Mouse (Mus musculus) adipose tissue, adult 10 weeks (tissue): ENCODE results near the gene Ndufa7. TPM values are rescaled to one million over a fixed set of nuclear protein-coding genes. Genes with fewer than 3 reads are reported as not detected.

Experiments used
- polyA plus RNA-seq: library from polyadenylated mRNA; stranded (reverse); fragments of 350-450 nt; fragmentation: Illumina TruSeq; extraction: RNeasy Lipid Tissue Mini Kit (QIAGEN cat#74804); gene quantifications from one replicate; pipeline ENCODE4 v1.2.3, GENCODE M21; 2014; ENCODE audit warnings: low read depth, low replicate concordance

The Ndufa7 gene
- 425 TPM for polyA plus RNA-seq

DNA sequence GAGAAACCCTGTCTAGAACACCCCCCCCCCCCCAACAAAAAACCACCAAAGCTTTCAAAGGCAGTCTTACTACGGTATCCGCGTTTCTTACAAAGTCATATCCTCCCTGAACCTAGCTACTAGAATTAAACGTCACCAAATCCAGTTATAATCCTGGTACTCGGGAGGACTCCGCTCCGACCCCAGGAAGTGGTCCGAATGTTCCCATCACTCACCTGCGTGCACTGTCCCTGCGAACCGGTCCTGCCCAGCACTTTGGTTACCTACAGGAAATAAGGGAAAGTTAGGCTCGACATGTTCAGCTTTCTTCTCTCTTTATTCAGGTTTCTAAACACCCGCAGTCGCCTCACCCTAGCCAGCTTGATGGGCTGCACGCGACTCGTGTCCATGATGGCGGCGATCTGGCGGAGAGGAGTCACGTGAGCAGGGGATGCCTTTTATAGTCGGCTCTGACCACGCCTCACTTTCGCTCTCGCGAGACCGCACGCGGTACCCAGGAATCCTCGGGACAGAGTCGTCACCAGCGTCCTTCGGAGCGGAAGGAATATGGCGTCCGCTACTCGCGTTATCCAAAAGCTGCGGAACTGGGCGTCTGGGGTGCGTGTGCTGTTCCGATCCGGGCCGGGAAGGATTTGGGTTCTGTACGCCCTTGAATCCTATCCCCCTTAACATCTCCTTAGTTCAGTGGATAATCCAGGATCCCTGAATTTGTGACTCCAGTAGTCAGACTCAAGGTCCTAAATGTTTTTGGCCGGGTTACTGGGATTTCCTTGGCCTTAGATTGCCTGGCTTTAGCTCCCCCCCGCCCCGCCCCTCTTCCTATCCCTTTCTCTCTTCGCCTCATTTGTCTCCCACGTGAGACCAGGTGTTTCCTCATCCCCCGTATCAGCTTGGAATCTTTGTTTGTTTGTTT, at the start of gene Ndufa7, which contains the start of gene Rps28:
Ndufa7 (plus strand) TSS at position 489 of the 913 bp plus-strand sequence.
Rps28 (minus strand) TSS at position 479 of the 913 bp plus-strand sequence.

DNA sequence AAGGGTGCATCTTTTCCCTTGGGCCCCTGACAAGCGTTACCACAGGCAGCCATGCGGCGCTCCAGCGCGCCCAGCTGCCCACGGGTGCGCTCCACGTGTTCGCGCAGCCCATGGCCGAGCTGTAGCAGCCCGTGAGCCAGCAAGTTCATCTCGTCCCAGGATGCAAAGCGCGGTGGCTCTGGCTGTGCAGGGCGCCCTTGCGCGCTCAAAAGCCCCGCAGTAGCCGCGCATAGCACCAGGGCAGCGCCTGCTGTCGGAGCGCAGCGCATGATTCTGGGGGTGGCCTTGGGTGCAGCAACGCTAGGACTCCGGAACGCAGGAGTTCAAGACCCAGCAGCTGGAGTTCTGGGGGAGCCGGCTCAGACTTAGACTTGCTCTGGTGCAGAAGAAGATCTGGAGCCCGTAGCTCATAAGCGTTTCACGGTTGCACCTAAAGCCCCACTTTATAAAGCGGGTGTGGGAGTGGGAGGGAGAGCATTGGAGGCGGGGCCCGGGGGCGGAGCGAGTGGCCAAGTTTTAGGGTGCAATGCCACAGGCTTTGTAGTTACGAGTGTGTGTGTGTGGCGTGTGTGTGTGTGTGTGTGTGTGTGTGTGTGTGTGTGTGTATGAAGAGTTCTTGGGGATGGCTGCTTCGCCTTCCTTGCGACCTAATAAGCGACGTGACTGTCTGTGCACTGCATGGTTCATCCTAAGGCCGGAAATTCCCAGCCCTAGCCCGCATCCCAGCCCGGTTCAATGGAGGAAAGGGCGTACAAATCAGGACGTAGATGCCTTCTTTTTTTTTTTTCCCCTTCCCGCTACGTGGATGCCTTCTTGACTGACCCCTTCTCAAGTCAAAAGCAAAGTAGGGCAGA, 43.0 kb upstream of the Ndufa7 start, which contains the start of gene Angptl4:
Angptl4 (minus strand) TSS at position 707 of the 854 bp plus-strand sequence.

DNA sequence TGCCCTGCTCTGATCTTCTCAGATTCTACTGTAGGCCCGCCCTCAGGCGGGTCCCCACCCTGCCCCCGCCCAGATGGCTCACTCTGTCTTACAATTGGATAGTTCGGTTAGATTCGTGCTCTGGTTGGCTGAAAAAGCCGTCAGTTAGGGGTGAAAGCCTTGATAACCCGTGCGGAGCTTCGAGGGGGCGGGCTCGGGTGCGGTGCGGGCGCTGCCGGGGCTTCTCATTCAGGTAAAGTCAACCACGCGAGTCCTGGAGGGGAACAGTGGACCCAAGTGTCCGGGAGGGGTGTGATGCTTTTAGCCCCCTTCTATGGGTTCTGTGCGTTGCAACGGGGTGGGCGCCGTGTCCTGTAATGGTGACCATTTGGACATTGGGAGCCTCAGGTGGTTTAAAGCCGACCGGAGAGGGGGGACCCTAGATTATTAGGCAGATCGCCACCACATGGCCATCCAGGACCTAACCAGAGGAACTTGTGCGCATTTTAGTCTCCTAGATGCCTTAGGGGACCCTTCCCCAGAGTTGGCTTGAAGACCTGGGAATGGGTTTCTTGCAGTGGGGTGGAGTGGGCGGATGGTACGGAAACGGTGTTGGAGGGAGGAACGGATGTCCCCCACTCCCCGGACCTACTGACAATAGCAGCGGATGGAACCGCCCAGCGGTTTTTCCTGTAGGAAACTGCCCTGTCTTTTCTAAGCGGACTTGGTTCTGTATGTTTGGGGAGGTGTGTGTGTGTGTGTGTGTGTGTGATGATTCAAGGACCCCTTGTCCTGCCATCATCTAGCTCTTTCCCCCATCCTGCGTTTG, 13.8 kb upstream of the Ndufa7 start, which contains the start of gene Kank3:
Kank3 (plus strand) TSS at position 186 of the 808 bp plus-strand sequence.

DNA sequence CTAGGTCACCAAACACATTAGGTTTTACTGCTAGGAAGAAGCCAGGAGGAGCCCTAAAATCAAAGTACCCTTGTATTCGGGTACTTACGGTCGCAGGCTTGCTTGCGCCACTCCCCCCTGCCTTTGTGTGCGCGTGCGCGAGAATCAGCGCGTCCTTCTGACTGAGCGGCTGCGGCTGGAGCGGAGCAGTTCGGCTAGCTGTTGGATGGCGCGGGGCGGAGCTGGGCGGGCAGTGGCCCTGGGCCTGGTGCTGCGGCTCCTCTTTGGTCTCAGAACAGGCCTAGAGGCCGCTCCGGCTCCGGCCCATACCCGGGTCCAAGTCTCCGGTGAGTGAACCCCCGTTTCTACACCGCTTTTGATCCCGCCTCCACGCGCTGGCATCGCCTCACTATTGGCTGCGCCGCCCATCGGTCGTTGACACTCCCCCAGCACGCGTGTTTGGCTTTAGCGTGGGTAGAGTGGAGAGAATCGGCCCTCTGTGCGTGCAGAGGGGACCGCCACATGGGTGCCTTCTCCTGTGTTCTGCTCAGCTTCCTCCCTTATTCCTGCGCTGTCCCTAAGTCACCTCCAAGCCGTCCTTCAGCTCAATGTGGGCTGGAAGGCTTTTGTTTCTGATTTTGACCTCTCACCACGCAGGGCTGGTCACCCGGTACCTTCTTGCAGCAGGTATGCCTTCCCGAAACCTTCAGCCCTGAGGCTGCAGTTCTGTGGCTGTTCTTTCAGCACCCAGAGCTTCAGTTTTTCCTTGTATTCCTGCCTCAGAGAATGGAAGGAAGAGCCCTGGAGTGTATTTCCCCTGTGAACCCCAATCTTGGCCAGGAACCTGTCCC, 18.8 kb downstream of the Ndufa7 start, which contains the start of gene Cd320:
Cd320 (plus strand) TSS at position 126 of the 830 bp plus-strand sequence.

DNA sequence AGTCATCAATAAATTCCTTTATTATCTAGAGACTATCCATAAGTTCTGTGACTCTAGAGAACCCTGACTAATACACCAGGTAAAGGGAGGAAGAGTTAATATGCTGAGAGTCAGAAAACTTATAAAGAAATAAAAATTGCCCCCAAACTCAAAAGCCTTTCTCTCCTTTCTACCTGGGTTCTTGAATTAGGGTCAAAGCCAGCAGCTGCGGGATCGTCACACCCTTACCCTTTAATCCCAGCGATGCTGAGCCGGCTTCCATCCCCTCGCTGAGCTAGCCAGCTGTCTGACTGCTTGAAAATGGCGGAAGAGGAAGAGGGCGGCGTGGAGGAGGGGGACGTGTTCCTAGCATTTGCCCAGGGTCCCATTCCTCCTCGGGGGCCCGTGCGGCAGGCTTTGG, 49.2 kb downstream of the Ndufa7 start, which contains the start of gene Gm7029:
Gm7029 (plus strand) TSS at position 301 of the 400 bp plus-strand sequence.

Other genes with a start within 250 kb of the Ndufa7 start
- gene Zfp414, start 195.5 kb upstream of the Ndufa7 start, polyA plus RNA-seq: 39.7 TPM
- gene Pram1, start 186.5 kb upstream of the Ndufa7 start, polyA plus RNA-seq: not detected
- gene Hnrnpm, start 137.7 kb upstream of the Ndufa7 start, polyA plus RNA-seq: 128 TPM
- 86.5 TPM for gene March2, start 105.9 kb upstream of the Ndufa7 start, polyA plus RNA-seq
- 136 TPM for gene Rab11b, start 64.0 kb upstream of the Ndufa7 start, polyA plus RNA-seq
- 245 TPM for gene Angptl4, start 42.7 kb upstream of the Ndufa7 start, polyA plus RNA-seq
- gene Kank3, start 14.1 kb upstream of the Ndufa7 start, polyA plus RNA-seq: 91.1 TPM
- gene Rps28, start within 50 bp of the Ndufa7 start, polyA plus RNA-seq: 1,499 TPM
- gene Cd320, start 18.5 kb downstream of the Ndufa7 start, polyA plus RNA-seq: 72.7 TPM
- not detected for gene Gm7029, start 49.3 kb downstream of the Ndufa7 start, polyA plus RNA-seq
- 1.9 TPM for gene Kifc1, start 66.1 kb downstream of the Ndufa7 start, polyA plus RNA-seq
- gene Platr17, start 80.6 kb downstream of the Ndufa7 start, polyA plus RNA-seq: not detected
- gene Daxx, start 84.8 kb downstream of the Ndufa7 start, polyA plus RNA-seq: 29.2 TPM
- gene Tapbp, start 91.3 kb downstream of the Ndufa7 start, polyA plus RNA-seq: 147 TPM
- 25.1 TPM for gene Zbtb22, start 91.3 kb downstream of the Ndufa7 start, polyA plus RNA-seq
- gene Rgl2, start 105.0 kb downstream of the Ndufa7 start, polyA plus RNA-seq: 66.6 TPM
- 70.9 TPM for gene Pfdn6, start 115.8 kb downstream of the Ndufa7 start, polyA plus RNA-seq
- 14.0 TPM for gene Wdr46, start 116.1 kb downstream of the Ndufa7 start, polyA plus RNA-seq
- 5.6 TPM for gene B3galt4, start 126.9 kb downstream of the Ndufa7 start, polyA plus RNA-seq
- gene Vps52, start 131.2 kb downstream of the Ndufa7 start, polyA plus RNA-seq: 36.0 TPM
- 1,863 TPM for gene Rps18, start 131.4 kb downstream of the Ndufa7 start, polyA plus RNA-seq
- gene H2-K1, start 175.8 kb downstream of the Ndufa7 start, polyA plus RNA-seq: 1,539 TPM
- gene Ring1, start 200.1 kb downstream of the Ndufa7 start, polyA plus RNA-seq: 30.7 TPM
- gene H2-Ke6, start 203.5 kb downstream of the Ndufa7 start, polyA plus RNA-seq: 92.5 TPM
- gene Slc39a7, start 207.1 kb downstream of the Ndufa7 start, polyA plus RNA-seq: 158 TPM
- 38.6 TPM for gene Rxrb, start 207.2 kb downstream of the Ndufa7 start, polyA plus RNA-seq
- 1.0 TPM for gene Col11a2, start 214.9 kb downstream of the Ndufa7 start, polyA plus RNA-seq